Mouse (Mus musculus): ENCODE data around the gene Arhgap31. TPM values are rescaled to one million over a fixed set of nuclear protein-coding genes. Genes with fewer than 3 reads are reported as not detected.

Arhgap31 gene
- total RNA-seq, 2 experiments from 2014 or later, result 20.8 to 22.6 TPM

- intact Hi-C loops (cut with DNase I; ENCODE audit: low total_unique reads), result no loop called here
- DNase-seq, result no peak
Measured at GRCm38 (mm10) chr16:38585186-38585585, 127.9 kb downstream of the Arhgap31 start.

- no peak for DNase-seq
- intact Hi-C loops (cut with DNase I; ENCODE audit: low total_unique reads), result no loop called here
Measured at GRCm38 (mm10) chr16:38584761-38585160, 128.3 kb downstream of the Arhgap31 start.

- DNase-seq, result no peak
- intact Hi-C loops (cut with DNase I; ENCODE audit: low total_unique reads), result no loop called here
Measured at GRCm38 (mm10) chr16:38571481-38571880, 141.6 kb downstream of the Arhgap31 start.

GRCm38 (mm10) chr16:38568192-38568591 lies 144.9 kb downstream of the Arhgap31 start:
- intact Hi-C loops (cut with DNase I; ENCODE audit: low total_unique reads), result no loop called here

GRCm38 (mm10) chr16:38563516-38563915 lies 149.6 kb downstream of the Arhgap31 start:
- no peak for DNase-seq
- intact Hi-C loops (cut with DNase I; ENCODE audit: low total_unique reads), result no loop called here

More at GRCm38 (mm10) chr16:38568192-38568591, 144.9 kb downstream of the Arhgap31 start:
- DNase-seq, result no peak

GRCm38 (mm10) chr16:38562968-38563327 lies 150.1 kb downstream of the Arhgap31 start:
- no peak for DNase-seq
- intact Hi-C loops (cut with DNase I; ENCODE audit: low total_unique reads), result no loop called here

GRCm38 (mm10) chr16:38562131-38562967 lies 150.7 kb downstream of the Arhgap31 start:
- intact Hi-C loops (cut with DNase I; ENCODE audit: low total_unique reads), result no loop called here
- peak; percentile 94 for DNase-seq

- intact Hi-C loops (cut with DNase I; ENCODE audit: low total_unique reads), result no loop called here
- DNase-seq, result no peak
Measured at GRCm38 (mm10) chr16:38558221-38558748, 154.8 kb downstream of the Arhgap31 start, which contains the start of gene Tmem39a. Gene Tmem39a, plus strand, starts transcription at chr16:38558698.

- no peak for DNase-seq
- intact Hi-C loops (cut with DNase I; ENCODE audit: low total_unique reads), result no loop called here
Measured at GRCm38 (mm10) chr16:38555988-38556387, 157.1 kb downstream of the Arhgap31 start.

GRCm38 (mm10) chr16:38549479-38550396 lies 163.3 kb downstream of the Arhgap31 start, which contains the start of gene Poglut1:
Gene Poglut1, minus strand, starts transcription at chr16:38550258.
- peak; percentile 77 for DNase-seq
- intact Hi-C loops (cut with DNase I; ENCODE audit: low total_unique reads), result no loop called here

Other genes with a start within 250 kb of the Arhgap31 start
- gene Timmdc1, start 190.6 kb downstream of the Arhgap31 start, total RNA-seq (2021), result 10 to 100 TPM; 40.7 to 45.0 TPM
- 1 to 10 TPM; 8.3 to 9.0 TPM for gene Poglut1, start 163.0 kb downstream of the Arhgap31 start, total RNA-seq (2021)
- 10 to 100 TPM; 17.3 to 19.1 TPM for gene Tmem39a, start 154.6 kb downstream of the Arhgap31 start, total RNA-seq (2021)
- gene B4galt4, start 29.0 kb upstream of the Arhgap31 start, total RNA-seq (2021), result 1 to 10 TPM; 3.6 to 5.7 TPM
- gene Upk1b, start 87.1 kb upstream of the Arhgap31 start, total RNA-seq (2021), result not detected
- not detected for gene 4930435E12Rik, start 115.5 kb upstream of the Arhgap31 start, total RNA-seq (2021)
- 1 to 10 TPM in 1 of 2 experiments, under 1 TPM in 1; 0.66 to 1.0 TPM for gene Igsf11, start 179.4 kb upstream of the Arhgap31 start, total RNA-seq (2021)

Measured in gastrocnemius, postnatal 14 days (tissue).